In the genomic region with DNA sequence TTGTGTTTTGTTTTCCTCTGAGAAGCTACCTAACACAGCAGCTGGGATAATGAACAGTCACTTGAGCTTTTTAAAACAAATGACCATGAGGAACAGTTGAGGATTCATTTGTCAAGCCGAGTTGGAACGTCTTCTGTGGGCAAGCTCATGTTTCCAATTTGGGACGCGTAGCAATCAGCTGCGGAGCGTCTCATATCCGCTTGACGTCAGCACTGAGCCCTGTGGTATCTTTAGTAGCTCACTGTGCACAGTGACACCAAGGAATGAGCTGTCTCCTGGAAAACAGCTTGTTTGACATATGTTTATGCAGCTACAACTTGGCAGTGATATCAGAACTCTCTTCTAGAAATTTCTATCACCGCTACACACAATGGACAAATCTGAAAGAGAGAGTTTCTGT, we compare ENCODE assay signal across 10 mouse cellular contexts. TPM values are rescaled to one million over a fixed set of nuclear protein-coding genes. Genes with fewer than 3 reads are reported as not detected.
A peak's percentile ranks its signal among the peaks of the same experiment; 100 is the strongest.
DNase-seq lines count a peak whose midpoint lies in the region; ATAC-seq and TF ChIP-seq lines count a peak whose summit lies in the region.
"Had no signal": no experiment of that assay in that cellular context is flagged by ENCODE, and none has a peak within 500 bp of the region (broad histone marks: within the 10 kb centered on the region; RNA-seq: fewer than 3 reads in every experiment).

No protein-coding gene starts in this region.

- H3K9me3 ChIP-seq in heart, embryonic 11.5 days (replicated peaks; ENCODE audit: control insufficient read depth, low read length): no peaks in the 10 kb centered on the region; the same call in 1 of the 2 replicates
- H3K9me3 ChIP-seq in hindbrain, embryonic 12.5 days (replicated peaks): no peaks in the 10 kb centered on the region; the same call in 1 of the 2 replicates
- H3K9me3 ChIP-seq: G1E had no signal

- H3K27me3 ChIP-seq in heart, embryonic 11.5 days (ENCODE audit: control insufficient read depth, insufficient read depth, low read length): no peaks in the 10 kb centered on the region
- H3K27me3 ChIP-seq in myocyte (ENCODE audit: control insufficient read depth, insufficient read depth, insufficient read length): no peaks in the 10 kb centered on the region
- no peaks in the 10 kb centered on the region for H3K27me3 ChIP-seq in hindbrain, embryonic 12.5 days
- H3K27me3 ChIP-seq: neural tube, embryonic 12.5 days had no signal

- 21% methylated on average over 9 of the region's 9 CpGs for WGBS in heart, embryonic 11.5 days (ENCODE audit: insufficient replicate concordance)
- 58% methylated on average over 9 of the region's 9 CpGs for WGBS in hindbrain, embryonic 12.5 days

- peak overlapping the region; percentile 71; the same call in 1 of the 2 replicates for H3K27ac ChIP-seq in cortical plate, adult 2 months (ENCODE audit: insufficient read depth, low read length)
- peak overlapping the region; percentile 73 for H3K27ac ChIP-seq in heart, embryonic 11.5 days (ENCODE audit: low read depth, low read length)
- H3K27ac ChIP-seq in layer of hippocampus, adult 2 months: peak overlapping the region; percentile 76
- H3K27ac ChIP-seq in hindbrain, embryonic 12.5 days: no peak overlapping the region
- H3K27ac ChIP-seq: neural tube, embryonic 12.5 days had no signal

- no peaks in the 10 kb centered on the region for H3K36me3 ChIP-seq in heart, embryonic 11.5 days (ENCODE audit: control insufficient read depth, insufficient read depth, low read length)
- H3K36me3 ChIP-seq in myocyte (ENCODE audit: control insufficient read depth, insufficient read depth): no peaks in the 10 kb centered on the region
- no peaks in the 10 kb centered on the region for H3K36me3 ChIP-seq in hindbrain, embryonic 12.5 days
- H3K36me3 ChIP-seq: G1E; neural tube, embryonic 12.5 days had no signal

- TF ChIP-seq CTCF in cortical plate, adult 2 months (IDR thresholded peaks at IDR 0.05; ENCODE audit: extremely low read depth, insufficient read depth, low read length): 0 out of 2 replicates have a peak, but pooled peaks have one; percentile 14
- peak; percentile 72 for TF ChIP-seq CTCF in layer of hippocampus, adult 2 months (conservative IDR thresholded peaks at IDR 0.05)

- peak overlapping the region; percentile 37 for H3K4me2 ChIP-seq in heart, embryonic 11.5 days
- peak overlapping the region; percentile 89 for H3K4me2 ChIP-seq in myocyte (ENCODE audit: low read depth)
- H3K4me2 ChIP-seq in hindbrain, embryonic 12.5 days (replicated peaks): no peak overlapping the region
- H3K4me2 ChIP-seq: neural tube, embryonic 12.5 days had no signal

- intact Hi-C loops in left cerebral cortex, postnatal 4 days (cut with DNase I): no loop called here

- no peak for ATAC-seq in heart, embryonic 11.5 days (replicated peaks; ENCODE audit: insufficient number of reproducible peaks, low FRiP score, low TSS enrichment)
- ATAC-seq in CD4-positive, CD25-positive, alpha-beta regulatory T cell, adult 4 months: no peak
- ATAC-seq in hindbrain, embryonic 12.5 days (ENCODE audit: low FRiP score): no peak

- peaks cover 3% of the 10 kb centered on the region for H3K4me1 ChIP-seq in cortical plate, adult 2 months (ENCODE audit: control insufficient read depth, insufficient read depth, low read length)
- peaks cover 14% of the 10 kb centered on the region for H3K4me1 ChIP-seq in heart, embryonic 11.5 days (ENCODE audit: control insufficient read depth, insufficient read depth, low read length)
- H3K4me1 ChIP-seq in hindbrain, embryonic 12.5 days: no peaks in the 10 kb centered on the region
- H3K4me1 ChIP-seq: neural tube, embryonic 12.5 days had no signal

- 0 out of 2 replicates have a peak overlapping the region, but pooled peaks have one; percentile 39 for H3K9ac ChIP-seq in heart, embryonic 11.5 days (ENCODE audit: low read depth, low read length)
- no peak overlapping the region for H3K9ac ChIP-seq in hindbrain, embryonic 12.5 days
- H3K9ac ChIP-seq: neural tube, embryonic 12.5 days had no signal

- DNase-seq in left cerebral cortex, adult 11 months (ENCODE audit: low spot score): peak; percentile 61
- DNase-seq in left cerebral cortex, postnatal 4 days: no peak
- DNase-seq in layer of hippocampus, adult 2 months (ENCODE audit: low spot score in 2 of 2): peak; percentile 65 to 89

- no peaks in the 10 kb centered on the region for H3K79me2 ChIP-seq in myocyte (ENCODE audit: control insufficient read depth, insufficient read depth)

- TF ChIP-seq POLR2A in cortical plate, adult 2 months (IDR thresholded peaks at IDR 0.05; ENCODE audit: extremely low read depth, insufficient read depth, low read length): 0 out of 2 replicates have a peak, but pooled peaks have one; percentile 17
- TF ChIP-seq POLR2A in myocyte (IDR thresholded peaks at IDR 0.05; ENCODE audit: insufficient read length, low read depth): no peak

- H3ac ChIP-seq in myocyte (ENCODE audit: control insufficient read depth, insufficient read length): no peak overlapping the region

- H3K4me3 ChIP-seq in cortical plate, adult 2 months (ENCODE audit: insufficient read depth, low read length): no peak overlapping the region
- no peak overlapping the region for H3K4me3 ChIP-seq in heart, embryonic 11.5 days (ENCODE audit: low read depth, low read length)
- H3K4me3 ChIP-seq in layer of hippocampus, adult 2 months: peak overlapping the region; percentile 22; the same call in 1 of the 2 replicates
- no peak overlapping the region for H3K4me3 ChIP-seq in myocyte
- no peak overlapping the region for H3K4me3 ChIP-seq in hindbrain, embryonic 12.5 days
- H3K4me3 ChIP-seq: neural tube, embryonic 12.5 days had no signal

TF ChIP-seq in myocyte, 11 proteins besides CTCF, POLR2A, EP300 and RAD21:
- TF ChIP-seq TCF12 (IDR thresholded peaks at IDR 0.05; ENCODE audit: insufficient read depth, poor library complexity, severe bottlenecking) (peak; percentile 58), USF1 (IDR thresholded peaks at IDR 0.05; ENCODE audit: low read depth) (no peak), MAX (IDR thresholded peaks at IDR 0.05; ENCODE audit: low read depth) (no peak), POLR2AphosphoS2 (IDR thresholded peaks at IDR 0.05; ENCODE audit: insufficient read length, low read depth) (no peak), REST (IDR thresholded peaks at IDR 0.05; ENCODE audit: insufficient read depth, insufficient read length) (no peak), TCF3 (IDR thresholded peaks at IDR 0.05; ENCODE audit: insufficient read length, low read depth) (no peak), SRF (IDR thresholded peaks at IDR 0.05; ENCODE audit: control insufficient read depth, insufficient read length, low read depth) (no peak), MYOD1 (IDR thresholded peaks at IDR 0.05; ENCODE audit: control insufficient read depth in 1 of 3, insufficient read length in 2 of 3, low read depth in 2 of 3) (peak; percentile 8 to 71 (median 18)), MYOG (IDR thresholded peaks at IDR 0.05; ENCODE audit: control insufficient read depth in 1 of 3, insufficient read depth in 1 of 3, insufficient read length in 2 of 3, low read depth in 2 of 3) (peak in 2 of 3 experiments; percentile 70 to 78), E2F4 (IDR thresholded peaks at IDR 0.05; ENCODE audit: insufficient read depth) (no peak), CEBPB (IDR thresholded peaks at IDR 0.05; ENCODE audit: insufficient read depth, poor library complexity, severe bottlenecking) (0 out of 2 replicates have a peak, but pooled peaks have one; percentile 11)

RNA-seq across cellular contexts. Expression of a gene that starts 25.4 kb away (rescaled TPM):
- 10 to 100 TPM; 19.2 to 21.9 TPM for total RNA-seq in left cerebral cortex, postnatal 4 days (2021)
- polyA plus RNA-seq in cortical plate, adult 2 months (2012; rRNA removed): 38.3 and 40.1 TPM in 2 replicates
- 56.0 and 59.7 TPM in 2 replicates for polyA plus RNA-seq in heart, embryonic 11.5 days (2014; fragmentation: Nextera tagmentation; extraction: Ambion mirVana)
- 10 to 100 TPM; 28.3 to 32.7 TPM for total RNA-seq in layer of hippocampus, adult 2 months (2021)
- 16.2 TPM for polyA plus RNA-seq in myocyte (2012; fragmentation: generic; extraction: Trizol)
- 1 to 10 TPM; 2.6 to 3.7 TPM for polyA plus RNA-seq in CD4-positive, CD25-positive, alpha-beta regulatory T cell, adult 4 months (2017; shearing (Covaris generic))
- polyA plus RNA-seq in hindbrain, embryonic 12.5 days (2016; fragmentation: Nextera tagmentation; extraction: Ambion mirVana): 65.9 and 75.6 TPM in 2 replicates

RNA-seq across cellular contexts. Expression of a gene that starts 35.5 kb away (rescaled TPM):
- under 1 TPM; 0.84 to 0.97 TPM for total RNA-seq in left cerebral cortex, postnatal 4 days (2021)
- 0.48 and 0.49 TPM in 2 replicates for polyA plus RNA-seq in cortical plate, adult 2 months (2012; rRNA removed)
- 1.9 and 3.1 TPM in 2 replicates for polyA plus RNA-seq in heart, embryonic 11.5 days (2014; fragmentation: Nextera tagmentation; extraction: Ambion mirVana)
- under 1 TPM; 0.27 to 0.38 TPM for total RNA-seq in layer of hippocampus, adult 2 months (2021)
- polyA plus RNA-seq in myocyte (2012; fragmentation: generic; extraction: Trizol): 0.44 TPM
- under 1 TPM; 0.05 to 0.13 TPM for polyA plus RNA-seq in CD4-positive, CD25-positive, alpha-beta regulatory T cell, adult 4 months (2017; shearing (Covaris generic))
- 4.5 and 6.5 TPM in 2 replicates for polyA plus RNA-seq in hindbrain, embryonic 12.5 days (2016; fragmentation: Nextera tagmentation; extraction: Ambion mirVana)
- polyA plus RNA-seq: G1E had no signal

RNA-seq across cellular contexts. Expression of a gene that starts 58.5 kb away (rescaled TPM):
- 10 to 100 TPM; 53.2 to 57.3 TPM for total RNA-seq in left cerebral cortex, postnatal 4 days (2021)
- 48.3 and 49.0 TPM in 2 replicates for polyA plus RNA-seq in cortical plate, adult 2 months (2012; rRNA removed)
- 19.8 and 22.2 TPM in 2 replicates for polyA plus RNA-seq in heart, embryonic 11.5 days (2014; fragmentation: Nextera tagmentation; extraction: Ambion mirVana)
- total RNA-seq in layer of hippocampus, adult 2 months (2021): 100 to 1,000 TPM; 131 to 133 TPM
- polyA plus RNA-seq in myocyte (2012; fragmentation: generic; extraction: Trizol): 14.4 TPM
- 10 to 100 TPM; 14.1 to 18.1 TPM for polyA plus RNA-seq in CD4-positive, CD25-positive, alpha-beta regulatory T cell, adult 4 months (2017; shearing (Covaris generic))
- polyA plus RNA-seq in hindbrain, embryonic 12.5 days (2016; fragmentation: Nextera tagmentation; extraction: Ambion mirVana): 25.4 and 25.6 TPM in 2 replicates
